Mouse (Mus musculus) heart, adult 9 months (tissue): ENCODE measurements at regions not wholly inside any gene's neighbourhood (a gene's known extent, or its start where the extent isn't known, plus 50 kb on each side); places are given as distances from the start of the nearest gene placed in this dataset.

ENCODE experiments used
- DNase-seq, 2 experiments: peaks; one replicate each; pipeline ENCODE4 v3.0.0; 2022; ENCODE audit warnings: low spot score in 2 of 2

GRCm38 (mm10) chr8:64421502-64422199 is 215.6 kb upstream of the Tll1 start:
- DNase-seq = no peak

GRCm38 (mm10) chr8:64412488-64413188 is 206.6 kb upstream of the Tll1 start:
- DNase-seq = no peak

GRCm38 (mm10) chr8:64406775-64407490 is 200.9 kb upstream of the Tll1 start:
- DNase-seq = no peak

- DNase-seq = no peak
These were observed 193.5 kb upstream of the Tll1 start for GRCm38 (mm10) chr8:64399554-64399953.

GRCm38 (mm10) chr8:64397876-64398275 is 191.8 kb upstream of the Tll1 start:
- no peak for DNase-seq

GRCm38 (mm10) chr8:64395816-64396215 is 189.7 kb upstream of the Tll1 start:
- DNase-seq = no peak

GRCm38 (mm10) chr8:64389488-64389887 is 183.4 kb upstream of the Tll1 start:
- no peak for DNase-seq

- DNase-seq = no peak
These were observed 182.2 kb upstream of the Tll1 start for GRCm38 (mm10) chr8:64388299-64388698.

- DNase-seq = no peak
These were observed 173.8 kb upstream of the Tll1 start for GRCm38 (mm10) chr8:64379732-64380349.

GRCm38 (mm10) chr8:64377830-64378229 is 171.8 kb upstream of the Tll1 start:
- DNase-seq = no peak

GRCm38 (mm10) chr8:64375509-64375908 is 169.4 kb upstream of the Tll1 start:
- DNase-seq = no peak

- no peak for DNase-seq
These were observed 168.9 kb upstream of the Tll1 start for GRCm38 (mm10) chr8:64374980-64375379.

GRCm38 (mm10) chr8:64369973-64370372 is 163.9 kb upstream of the Tll1 start:
- no peak for DNase-seq

- DNase-seq = no peak
These were observed 161.8 kb upstream of the Tll1 start for GRCm38 (mm10) chr8:64367906-64368305.

GRCm38 (mm10) chr8:64366974-64367266 is 160.8 kb upstream of the Tll1 start:
- no peak for DNase-seq

GRCm38 (mm10) chr8:64366226-64366973 is 160.3 kb upstream of the Tll1 start:
- DNase-seq = no peak

GRCm38 (mm10) chr8:64357092-64357491 is 151.0 kb upstream of the Tll1 start:
- DNase-seq = no peak

GRCm38 (mm10) chr8:64348082-64348646 is 142.1 kb upstream of the Tll1 start:
- no peak for DNase-seq

GRCm38 (mm10) chr8:64347490-64347889 is 141.4 kb upstream of the Tll1 start:
- DNase-seq = no peak

GRCm38 (mm10) chr8:64346428-64346827 is 140.4 kb upstream of the Tll1 start:
- DNase-seq = no peak

- no peak for DNase-seq
These were observed 138.9 kb upstream of the Tll1 start for GRCm38 (mm10) chr8:64344933-64345332.
